Mouse (Mus musculus): ENCODE measurements around the gene Inpp4b. TPM values are rescaled to one million over a fixed set of nuclear protein-coding genes. Genes with fewer than 3 reads are reported as not detected.
"Not testable (repeated sequence)": the region's sequence is repeated elsewhere in the genome, so short reads cannot be mapped to it uniquely, and the experiment has no call there.

Inpp4b gene
- total and polyA plus RNA-seq, 2 experiments from 2014 or later: 18.9 to 60.9 TPM

DNA sequence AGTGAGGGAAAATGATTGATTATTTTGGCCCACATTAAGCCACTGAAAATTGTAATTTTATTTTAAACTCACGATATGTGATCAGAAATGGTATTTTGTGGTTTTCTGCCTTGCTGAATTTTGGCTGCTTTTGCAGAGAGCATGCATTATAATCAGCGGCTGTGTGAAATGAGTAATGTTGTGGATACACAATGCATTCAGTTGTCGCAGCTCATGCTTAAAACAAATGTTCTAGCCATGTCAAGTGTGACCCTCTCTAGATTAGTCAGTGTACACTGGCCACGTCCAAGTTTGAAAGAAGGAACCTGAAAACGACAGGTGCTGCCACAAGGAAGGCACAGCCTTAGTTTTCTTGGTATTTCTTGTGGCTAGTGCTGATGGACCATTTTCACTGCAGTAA is 450.3 kb downstream of the Inpp4b start:
- TF ChIP-seq CTCF (IDR thresholded peaks at IDR 0.05; ENCODE audit: low read depth) (no peak), EP300 (IDR thresholded peaks at IDR 0.05; ENCODE audit: low read depth) (no peak)
- 75% methylated on average over 5 of the region's 5 CpGs for WGBS

DNA sequence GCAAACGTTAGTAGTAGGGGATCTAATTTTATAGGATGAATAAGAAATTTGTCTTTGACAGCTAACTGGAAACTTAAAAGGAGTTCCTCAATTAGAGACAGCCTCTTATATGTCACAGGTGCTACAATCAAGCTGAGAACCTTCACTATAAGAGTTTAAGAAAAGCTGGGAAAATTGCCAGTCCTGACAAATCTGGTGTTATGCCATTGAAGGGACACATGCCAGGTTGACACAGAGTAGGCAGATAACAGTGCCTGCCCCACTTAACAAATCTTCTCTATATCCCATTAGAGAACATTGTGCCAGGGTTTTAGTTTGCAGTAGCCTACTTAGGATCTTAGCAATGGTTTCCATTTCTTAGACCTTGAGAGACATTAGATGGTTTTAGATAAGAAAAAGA is 456.1 kb downstream of the Inpp4b start:
- DNase-seq (ENCODE audit: low spot score) (peak; percentile 54), ATAC-seq (ENCODE audit: insufficient read depth, low read depth) (no peak)
- no peak overlapping the region for H3K4me2 ChIP-seq (ENCODE audit: low read depth, low read length)
- H3K4me1 ChIP-seq (ENCODE audit: control insufficient read depth, insufficient read depth): peaks cover 5% of the 10 kb centered on the region; the same call in 1 of the 2 replicates
- no peak overlapping the region for H3K9ac ChIP-seq (replicated peaks; ENCODE audit: low read depth, low read length)
- no peaks in the 10 kb centered on the region for H3K9me3 ChIP-seq (replicated peaks; ENCODE audit: control insufficient read depth, low read length)
- TF ChIP-seq EP300 (IDR thresholded peaks at IDR 0.05; ENCODE audit: low read depth) (no peak), CTCF (IDR thresholded peaks at IDR 0.05; ENCODE audit: low read depth) (no peak)
- H3K27ac ChIP-seq (ENCODE audit: low read depth): no peak overlapping the region
- 33% methylated on average over 1 of the region's 1 CpGs for WGBS
- H3K4me3 ChIP-seq (ENCODE audit: low read depth, low read length): no peak overlapping the region
- H3K27me3 ChIP-seq (ENCODE audit: control insufficient read depth, insufficient read depth, low read length): no peaks in the 10 kb centered on the region
- no peaks in the 10 kb centered on the region for H3K36me3 ChIP-seq (replicated peaks; ENCODE audit: control insufficient read depth, insufficient read depth, low read length)

More for the DNA sequence above, 450.3 kb downstream of the Inpp4b start:
- DNase-seq (ENCODE audit: low spot score) (no peak), ATAC-seq (ENCODE audit: insufficient read depth, low read depth) (no peak)
- no peaks in the 10 kb centered on the region for H3K4me1 ChIP-seq (ENCODE audit: control insufficient read depth, insufficient read depth)
- no peak overlapping the region for H3K9ac ChIP-seq (replicated peaks; ENCODE audit: low read depth, low read length)
- no peaks in the 10 kb centered on the region for H3K36me3 ChIP-seq (replicated peaks; ENCODE audit: control insufficient read depth, insufficient read depth, low read length)
- no peaks in the 10 kb centered on the region for H3K27me3 ChIP-seq (ENCODE audit: control insufficient read depth, insufficient read depth, low read length)
- no peak overlapping the region for H3K27ac ChIP-seq (ENCODE audit: low read depth)
- no peak overlapping the region for H3K4me3 ChIP-seq (ENCODE audit: low read depth, low read length)
- H3K9me3 ChIP-seq (replicated peaks; ENCODE audit: control insufficient read depth, low read length): no peaks in the 10 kb centered on the region
- no peak overlapping the region for H3K4me2 ChIP-seq (ENCODE audit: low read depth, low read length)

DNA sequence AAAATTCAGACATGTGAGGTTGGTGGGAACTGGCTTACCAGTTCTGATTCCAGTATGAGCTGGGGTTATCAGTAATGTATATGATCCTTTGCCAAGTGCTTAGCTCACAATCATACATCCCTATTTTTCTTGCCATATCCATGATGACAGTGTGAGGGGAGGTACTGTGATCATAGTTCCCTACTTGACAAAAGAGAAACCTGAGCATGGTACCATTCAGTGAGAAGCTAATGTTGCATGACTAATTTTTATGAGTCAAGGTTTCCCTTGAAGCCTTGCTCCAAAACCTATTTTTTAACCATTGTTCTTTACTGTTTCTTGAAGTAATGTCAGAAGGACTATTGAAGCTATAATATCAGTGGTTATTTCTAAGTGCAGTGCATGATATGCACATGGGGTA is 458.4 kb downstream of the Inpp4b start:
- Histone ChIP-seq H3K4me3 (ENCODE audit: low read depth, low read length) (no peak overlapping the region), H3K4me1 (ENCODE audit: control insufficient read depth, insufficient read depth) (peaks cover 5% of the 10 kb centered on the region; the same call in 1 of the 2 replicates), H3K9me3 (replicated peaks; ENCODE audit: control insufficient read depth, low read length) (no peaks in the 10 kb centered on the region), H3K9ac (replicated peaks; ENCODE audit: low read depth, low read length) (no peak overlapping the region), H3K27ac (ENCODE audit: low read depth) (no peak overlapping the region), H3K4me2 (ENCODE audit: low read depth, low read length) (no peak overlapping the region), H3K36me3 (replicated peaks; ENCODE audit: control insufficient read depth, insufficient read depth, low read length) (no peaks in the 10 kb centered on the region), H3K27me3 (ENCODE audit: control insufficient read depth, insufficient read depth, low read length) (no peaks in the 10 kb centered on the region)
- TF ChIP-seq CTCF (IDR thresholded peaks at IDR 0.05; ENCODE audit: low read depth): no peak
- TF ChIP-seq EP300 (IDR thresholded peaks at IDR 0.05; ENCODE audit: low read depth): no peak
- no peak for DNase-seq (ENCODE audit: low spot score)
- no peak for ATAC-seq (ENCODE audit: insufficient read depth, low read depth)

DNA sequence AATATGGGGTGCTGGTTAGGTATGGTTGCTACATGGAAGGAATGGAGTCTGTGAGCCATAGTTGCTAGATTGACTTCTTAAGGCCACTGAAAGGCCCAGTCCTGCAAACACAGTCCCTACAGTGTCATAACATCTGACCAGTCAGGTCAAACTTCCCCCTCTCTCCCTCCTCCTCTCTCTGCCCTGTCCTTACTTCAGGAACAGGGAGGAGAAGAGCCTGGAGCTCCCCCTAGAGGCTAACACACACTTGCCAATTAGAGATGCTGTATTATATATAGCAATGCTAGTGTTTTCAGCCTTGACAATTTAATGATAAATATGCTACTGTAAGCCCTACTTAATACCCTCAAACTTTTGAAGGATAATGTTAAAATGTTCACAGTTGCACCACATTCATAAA is 464.4 kb downstream of the Inpp4b start:
- TF ChIP-seq CTCF (IDR thresholded peaks at IDR 0.05; ENCODE audit: low read depth) (peak; percentile 95), EP300 (IDR thresholded peaks at IDR 0.05; ENCODE audit: low read depth) (no peak)
- H3K27ac ChIP-seq (ENCODE audit: low read depth): no peak overlapping the region
- H3K4me3 ChIP-seq (ENCODE audit: low read depth, low read length): no peak overlapping the region
- H3K9ac ChIP-seq (replicated peaks; ENCODE audit: low read depth, low read length): no peak overlapping the region
- H3K36me3 ChIP-seq (replicated peaks; ENCODE audit: control insufficient read depth, insufficient read depth, low read length): no peaks in the 10 kb centered on the region
- H3K9me3 ChIP-seq (replicated peaks; ENCODE audit: control insufficient read depth, low read length): no peaks in the 10 kb centered on the region
- no peaks in the 10 kb centered on the region for H3K4me1 ChIP-seq (ENCODE audit: control insufficient read depth, insufficient read depth)
- no peak overlapping the region for H3K4me2 ChIP-seq (ENCODE audit: low read depth, low read length)
- ATAC-seq (ENCODE audit: insufficient read depth, low read depth) (peak; percentile 89), DNase-seq (ENCODE audit: low spot score) (peak; percentile 89)
- no peaks in the 10 kb centered on the region for H3K27me3 ChIP-seq (ENCODE audit: control insufficient read depth, insufficient read depth, low read length)

DNA sequence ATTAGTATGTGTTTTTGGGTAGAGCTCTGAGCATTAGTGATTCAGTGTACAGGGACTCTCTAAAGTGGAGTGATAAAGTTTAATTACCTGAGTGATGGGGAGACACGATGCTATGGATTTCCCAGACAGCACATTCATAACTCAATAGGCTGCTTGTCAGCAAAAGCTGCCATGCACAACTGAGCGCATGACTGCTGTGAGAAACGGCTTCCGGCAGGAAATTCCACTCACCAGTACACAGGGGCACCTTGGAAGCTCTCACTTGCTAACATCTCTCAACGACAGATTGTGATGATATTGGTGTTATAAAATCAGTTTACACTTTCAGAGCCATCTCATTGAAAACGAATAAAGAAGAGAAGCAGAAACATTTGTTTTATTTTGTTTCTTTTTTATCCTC is 465.2 kb downstream of the Inpp4b start:
- H3K27me3 ChIP-seq (ENCODE audit: control insufficient read depth, insufficient read depth, low read length): no peaks in the 10 kb centered on the region
- DNase-seq (ENCODE audit: low spot score) (no peak), ATAC-seq (ENCODE audit: insufficient read depth, low read depth) (no peak)
- H3K9ac ChIP-seq (replicated peaks; ENCODE audit: low read depth, low read length): no peak overlapping the region
- H3K9me3 ChIP-seq (replicated peaks; ENCODE audit: control insufficient read depth, low read length): no peaks in the 10 kb centered on the region
- H3K27ac ChIP-seq (ENCODE audit: low read depth): no peak overlapping the region
- H3K4me2 ChIP-seq (ENCODE audit: low read depth, low read length): no peak overlapping the region
- H3K4me1 ChIP-seq (ENCODE audit: control insufficient read depth, insufficient read depth): peaks cover 5% of the 10 kb centered on the region; the same call in 1 of the 2 replicates
- WGBS: 40% methylated on average over 6 of the region's 6 CpGs
- no peak for TF ChIP-seq EP300 (IDR thresholded peaks at IDR 0.05; ENCODE audit: low read depth)
- no peak for TF ChIP-seq CTCF (IDR thresholded peaks at IDR 0.05; ENCODE audit: low read depth)
- H3K36me3 ChIP-seq (replicated peaks; ENCODE audit: control insufficient read depth, insufficient read depth, low read length): no peaks in the 10 kb centered on the region
- no peak overlapping the region for H3K4me3 ChIP-seq (ENCODE audit: low read depth, low read length)

DNA sequence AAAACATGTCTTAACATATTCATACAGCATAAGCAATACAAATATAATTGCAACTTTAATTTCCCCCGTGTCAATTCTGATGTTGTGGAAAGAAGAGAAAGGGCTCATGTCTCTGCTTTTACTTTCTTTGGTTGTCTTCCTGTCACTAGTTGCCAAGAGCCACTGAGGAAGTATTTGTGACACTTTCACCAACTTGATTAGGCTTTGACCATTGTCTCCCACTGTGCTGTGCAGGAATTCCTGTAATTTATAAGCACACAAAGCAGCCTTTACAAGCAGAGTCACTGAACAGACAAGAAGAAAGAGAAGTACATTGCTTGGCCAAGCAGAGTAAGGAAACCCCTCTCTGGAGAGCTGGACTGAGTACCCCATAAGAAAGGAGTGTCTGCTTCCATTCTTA is 466.1 kb downstream of the Inpp4b start:
- no peaks in the 10 kb centered on the region for H3K9me3 ChIP-seq (replicated peaks; ENCODE audit: control insufficient read depth, low read length)
- H3K4me2 ChIP-seq (ENCODE audit: low read depth, low read length): no peak overlapping the region
- DNase-seq (ENCODE audit: low spot score): no peak
- no peaks in the 10 kb centered on the region for H3K27me3 ChIP-seq (ENCODE audit: control insufficient read depth, insufficient read depth, low read length)
- ATAC-seq (ENCODE audit: insufficient read depth, low read depth): no peak
- H3K27ac ChIP-seq (ENCODE audit: low read depth): no peak overlapping the region
- peaks cover 6% of the 10 kb centered on the region; the same call in 1 of the 2 replicates for H3K4me1 ChIP-seq (ENCODE audit: control insufficient read depth, insufficient read depth)
- H3K9ac ChIP-seq (replicated peaks; ENCODE audit: low read depth, low read length): no peak overlapping the region
- WGBS: 57% methylated on average over 1 of the region's 1 CpGs
- H3K4me3 ChIP-seq (ENCODE audit: low read depth, low read length): no peak overlapping the region
- TF ChIP-seq EP300 (IDR thresholded peaks at IDR 0.05; ENCODE audit: low read depth): no peak
- no peak for TF ChIP-seq CTCF (IDR thresholded peaks at IDR 0.05; ENCODE audit: low read depth)
- no peaks in the 10 kb centered on the region for H3K36me3 ChIP-seq (replicated peaks; ENCODE audit: control insufficient read depth, insufficient read depth, low read length)

DNA sequence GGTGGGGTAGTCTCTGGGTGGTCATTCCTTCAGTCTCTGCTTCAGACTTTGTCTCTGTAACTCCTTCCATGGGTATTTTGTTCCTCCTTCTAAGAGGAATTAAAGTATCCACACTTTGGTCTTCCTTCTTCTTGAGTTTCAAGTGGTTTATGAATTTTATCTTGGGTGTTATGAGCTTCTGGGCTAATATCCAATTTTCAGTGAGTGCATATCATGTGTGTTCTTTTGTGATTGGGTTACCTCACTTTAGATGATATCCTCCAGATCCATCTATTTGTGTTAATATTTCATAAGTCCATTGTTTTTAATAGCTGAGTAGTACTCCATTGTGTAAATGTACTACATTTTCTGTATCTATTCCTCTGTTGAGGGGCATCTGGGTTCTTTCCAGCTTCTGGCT is 467.1 kb downstream of the Inpp4b start:
- not testable (repeated sequence) for H3K4me2 ChIP-seq (ENCODE audit: low read depth, low read length); H3K4me3 ChIP-seq (ENCODE audit: low read depth, low read length); H3K9me3 ChIP-seq (replicated peaks; ENCODE audit: control insufficient read depth, low read length); DNase-seq (ENCODE audit: low spot score); H3K36me3 ChIP-seq (replicated peaks; ENCODE audit: control insufficient read depth, insufficient read depth, low read length); H3K4me1 ChIP-seq (ENCODE audit: control insufficient read depth, insufficient read depth); ATAC-seq (ENCODE audit: insufficient read depth, low read depth); H3K27ac ChIP-seq (ENCODE audit: low read depth); H3K9ac ChIP-seq (replicated peaks; ENCODE audit: low read depth, low read length); H3K27me3 ChIP-seq (ENCODE audit: control insufficient read depth, insufficient read depth, low read length)
